Mouse (Mus musculus): ENCODE data around the gene Ghrhr.

The Ghrhr gene

GRCm38 (mm10) chr6:55353711-55354445 lies 22.2 kb upstream of the Ghrhr start:
- DNase-seq = no peak

- no peak for DNase-seq
Measured at GRCm38 (mm10) chr6:55354456-55355117, 21.5 kb upstream of the Ghrhr start.

DNA sequence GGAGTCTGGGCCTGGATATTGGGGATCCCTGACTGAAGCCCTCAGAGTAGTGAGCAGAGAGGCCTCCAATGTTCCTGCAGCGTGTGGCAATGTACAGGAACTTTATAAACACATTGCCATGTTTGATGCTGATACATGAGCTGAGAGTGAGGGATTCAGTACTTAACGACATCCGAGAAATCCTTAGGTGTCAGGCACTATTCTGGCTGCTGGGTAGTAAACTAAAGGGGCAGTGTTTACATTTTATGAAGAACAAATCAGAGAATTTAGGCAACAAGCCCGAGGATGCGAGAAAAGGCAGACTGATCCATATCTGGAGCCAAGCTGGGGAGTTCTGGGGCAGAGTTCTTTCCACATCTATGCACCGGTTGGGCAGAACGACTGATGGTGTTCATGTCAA lies 20.5 kb upstream of the Ghrhr start:
- no peak for DNase-seq

GRCm38 (mm10) chr6:55356017-55356703 lies 19.9 kb upstream of the Ghrhr start:
- DNase-seq = no peak

DNA sequence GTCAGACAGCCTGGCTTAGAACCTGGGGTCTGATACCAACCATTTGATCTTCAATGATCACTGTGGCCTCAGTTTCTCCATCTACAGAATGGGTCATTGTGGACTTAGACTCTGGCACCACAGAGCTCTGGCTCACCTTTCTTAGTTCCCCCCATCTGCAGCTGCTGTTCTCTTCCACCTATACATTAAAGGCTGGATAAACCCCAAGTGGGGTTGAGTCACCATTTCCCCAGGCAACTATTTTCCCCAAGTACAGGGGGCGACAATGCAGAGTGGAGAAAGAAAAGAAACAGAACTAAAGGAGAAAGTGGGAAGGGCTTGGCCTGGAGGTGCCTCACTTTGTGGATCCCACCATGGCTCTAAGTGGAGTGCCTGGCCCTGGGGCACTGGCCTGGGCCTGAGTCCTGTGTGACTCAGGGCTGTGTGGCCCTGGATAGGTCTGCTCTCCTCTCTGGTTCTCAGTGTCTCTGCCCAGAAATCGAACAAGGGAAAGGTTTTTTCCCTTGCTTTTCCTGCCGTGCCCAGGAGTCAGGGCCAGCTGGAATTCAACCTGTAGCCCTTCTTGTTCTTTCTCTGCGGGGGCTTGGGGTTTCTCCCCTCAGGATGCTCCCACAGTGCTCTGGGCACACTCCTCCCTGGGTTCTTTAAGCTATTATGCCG lies 19.0 kb upstream of the Ghrhr start:
- no peak for DNase-seq

DNA sequence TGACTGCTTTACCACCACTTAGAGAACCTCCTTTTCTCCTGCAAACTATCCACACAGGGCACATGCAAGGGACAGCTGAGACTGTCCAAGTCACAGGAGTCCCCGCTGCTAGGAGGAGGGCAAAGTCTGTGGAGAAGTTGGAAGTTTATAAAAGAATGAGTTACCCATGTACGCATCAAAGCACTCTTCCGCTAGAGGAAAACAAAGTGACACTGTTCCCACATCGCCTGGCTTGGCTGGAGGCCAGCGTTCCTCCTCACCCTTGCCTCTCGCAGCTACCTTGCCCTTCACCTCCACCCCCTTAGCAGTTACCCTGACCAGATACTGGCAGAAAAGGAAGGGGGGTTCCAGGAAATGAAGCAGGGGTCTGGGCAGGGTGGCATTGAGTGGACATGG lies 18.5 kb upstream of the Ghrhr start:
- no peak for DNase-seq

DNA sequence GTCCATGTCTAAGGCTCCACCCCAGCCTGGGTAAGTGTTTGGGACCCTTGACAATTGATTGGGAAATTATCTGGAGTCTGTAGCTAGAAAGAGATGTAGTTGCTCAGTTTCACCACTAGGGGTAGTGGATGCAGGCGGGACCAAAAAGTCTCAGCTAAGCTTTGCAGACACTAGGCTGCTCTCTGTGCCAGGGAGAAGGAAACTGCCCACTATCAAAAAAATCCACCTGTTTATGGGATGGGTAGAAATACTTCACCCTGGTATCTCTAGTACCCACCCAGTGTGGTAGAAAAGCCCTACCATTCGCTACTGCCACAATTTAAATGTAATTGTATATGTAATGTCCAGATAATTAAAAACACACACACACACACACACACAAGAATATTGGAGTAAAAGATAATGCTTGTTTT lies 17.4 kb upstream of the Ghrhr start:
- no peak for DNase-seq

DNA sequence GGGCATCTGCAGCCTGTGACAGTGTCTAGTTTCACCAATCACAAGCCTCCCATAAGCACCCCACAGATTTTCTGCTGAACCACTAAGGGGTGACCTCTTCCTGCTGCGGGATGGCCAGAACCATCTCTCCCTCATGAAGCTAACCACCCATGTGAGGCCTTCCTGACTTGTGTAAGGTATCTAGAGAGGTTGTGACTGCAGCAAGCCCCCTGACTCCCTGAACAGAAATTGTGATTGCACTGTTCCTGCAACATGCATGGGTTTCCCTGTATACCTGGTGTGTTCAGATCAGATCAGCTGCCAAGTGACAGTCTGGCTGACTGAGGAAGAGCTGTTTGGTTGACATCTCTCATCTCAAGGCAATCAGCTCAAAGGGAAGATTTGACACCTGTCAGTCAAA lies 13.4 kb upstream of the Ghrhr start:
- no peak for DNase-seq

DNA sequence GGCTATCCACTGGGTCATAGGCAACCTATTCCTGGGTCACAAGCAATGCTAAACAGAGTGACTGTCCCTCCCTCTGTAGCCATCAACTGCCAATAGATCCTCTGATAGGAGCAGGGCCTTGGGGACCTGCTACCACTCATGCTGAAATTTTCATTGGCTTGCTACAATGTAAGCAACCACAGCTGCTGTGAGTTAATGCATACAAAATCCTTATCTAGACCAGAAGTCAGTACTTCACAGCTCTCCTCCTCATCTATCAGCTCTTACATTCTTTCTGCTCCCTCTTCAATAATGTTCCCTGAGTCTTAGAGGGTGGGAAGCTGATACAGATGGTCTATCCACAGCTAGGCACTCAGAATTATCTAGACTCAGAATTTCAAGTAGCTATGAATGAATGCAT lies 9.0 kb upstream of the Ghrhr start:
- no peak for DNase-seq

GRCm38 (mm10) chr6:55370831-55371230 lies 5.3 kb upstream of the Ghrhr start:
- no peak for DNase-seq

DNA sequence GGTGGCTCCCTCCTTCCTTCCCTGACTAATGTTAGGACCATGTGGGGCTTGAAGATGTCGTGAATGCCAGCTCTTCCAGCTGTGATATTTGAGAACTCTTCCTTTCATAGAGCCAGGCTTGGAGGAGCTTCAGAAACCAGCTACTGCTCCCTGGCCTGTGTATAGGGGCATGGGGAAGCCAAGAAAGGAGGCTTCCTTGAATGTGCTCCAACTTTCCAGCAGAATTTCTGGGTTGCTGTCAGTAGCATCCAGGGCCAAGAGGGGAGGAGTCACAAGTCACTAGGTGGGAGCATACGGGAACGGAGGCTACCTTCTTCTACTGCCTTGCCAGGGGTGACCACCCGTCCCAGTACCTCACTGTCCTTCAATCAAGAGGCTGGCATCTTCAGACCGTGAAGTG lies 416 bp downstream of the Ghrhr start:
- no peak for DNase-seq

- no peak for DNase-seq
Measured at GRCm38 (mm10) chr6:55377461-55377860, 1.4 kb downstream of the Ghrhr start.

GRCm38 (mm10) chr6:55379641-55380335 lies 3.7 kb downstream of the Ghrhr start:
- DNase-seq = peak; percentile 72

GRCm38 (mm10) chr6:55381966-55382365 lies 5.9 kb downstream of the Ghrhr start:
- DNase-seq = no peak

DNA sequence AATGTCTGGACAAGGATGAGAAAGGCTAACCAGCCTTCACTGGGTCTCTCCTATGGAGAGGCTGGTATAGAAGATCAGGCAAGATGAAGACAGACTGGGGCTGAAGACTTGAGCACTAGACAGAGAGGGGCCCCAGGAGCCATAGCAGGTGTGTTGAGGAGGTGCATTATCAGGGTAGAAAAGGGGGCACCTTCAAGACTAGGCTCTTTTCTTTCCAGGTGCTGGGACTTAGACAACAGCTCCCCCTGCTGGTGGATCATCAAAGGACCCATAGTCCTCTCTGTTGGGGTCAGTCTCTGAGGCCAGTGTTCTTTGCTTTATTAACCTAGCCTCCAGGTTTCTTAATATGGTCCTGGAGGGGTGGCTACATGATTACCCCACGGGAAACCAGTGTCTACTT lies 7.8 kb downstream of the Ghrhr start:
- peak; percentile 47 for DNase-seq

GRCm38 (mm10) chr6:55384356-55384951 lies 8.4 kb downstream of the Ghrhr start:
- no peak for DNase-seq

DNA sequence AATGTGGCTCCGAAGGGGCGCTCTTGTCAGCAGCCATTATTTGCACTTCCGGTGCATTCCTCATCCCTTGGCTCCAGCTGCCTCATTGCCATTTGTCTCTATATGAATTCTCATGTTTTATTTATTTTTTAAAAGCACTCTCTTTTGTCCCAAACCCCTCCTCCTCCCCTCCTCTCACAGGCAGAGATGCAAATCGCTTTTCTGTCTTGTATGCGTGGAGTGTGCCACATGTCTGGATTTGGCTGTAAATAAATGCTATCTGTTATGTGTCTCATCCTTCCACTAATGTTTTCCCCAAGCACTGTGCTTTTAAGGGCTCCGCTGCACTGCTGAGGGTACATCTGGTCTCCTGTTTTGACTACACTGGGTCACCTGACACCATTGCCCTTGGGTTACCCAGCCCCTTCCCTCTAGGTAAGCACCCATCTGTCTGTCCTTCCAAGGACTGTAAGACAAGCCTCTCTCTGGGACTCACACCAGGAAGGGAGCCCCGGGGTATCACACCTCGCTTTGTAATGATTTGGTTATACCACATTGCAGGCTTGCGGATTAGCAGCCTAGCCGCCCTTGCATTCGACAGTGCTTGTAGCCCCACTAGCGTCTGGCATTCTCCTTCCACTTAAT lies 12.6 kb downstream of the Ghrhr start:
- DNase-seq = no peak

DNA sequence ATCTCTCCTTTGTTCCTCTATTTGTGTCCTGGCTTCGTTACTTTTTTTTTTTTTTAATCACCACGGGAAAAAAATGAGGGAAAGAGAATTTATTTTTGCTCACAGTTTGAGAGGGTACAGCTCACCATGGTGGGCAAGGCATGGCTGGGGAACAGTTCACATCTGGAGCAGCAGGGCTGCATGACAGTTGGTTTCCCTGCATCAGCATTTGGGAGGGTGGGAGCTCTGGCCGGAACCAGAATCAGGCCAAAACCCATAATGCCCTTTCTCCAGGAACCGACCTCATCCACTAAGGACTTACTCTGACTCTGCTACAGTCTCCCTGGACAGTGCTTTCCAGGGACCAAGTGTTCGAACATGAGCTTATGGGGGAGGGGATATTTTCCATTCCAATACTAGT lies 13.2 kb downstream of the Ghrhr start:
- DNase-seq = no peak

DNA sequence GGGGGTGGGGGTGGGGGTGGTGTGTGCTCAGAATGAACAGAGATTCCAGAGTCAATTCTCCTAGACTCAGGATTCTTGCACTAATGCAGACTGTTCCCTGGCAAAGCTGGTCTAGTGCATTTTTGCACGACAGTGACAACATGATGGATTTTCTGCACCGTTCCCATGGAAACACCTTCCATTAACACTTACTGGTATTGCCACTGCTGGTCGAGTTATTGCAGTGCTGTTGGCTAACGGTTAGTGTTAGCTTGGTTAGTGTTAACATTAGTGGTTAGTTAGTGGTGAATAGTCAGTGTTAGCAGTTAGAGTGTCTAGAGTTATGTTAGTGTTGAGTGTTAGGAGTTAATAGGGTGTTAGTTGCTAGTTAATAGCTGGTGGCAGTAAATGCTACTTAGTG lies 15.7 kb downstream of the Ghrhr start:
- no peak for DNase-seq

GRCm38 (mm10) chr6:55392453-55392852 lies 16.4 kb downstream of the Ghrhr start:
- DNase-seq = peak; percentile 88

- DNase-seq = peak; percentile 52
Measured at GRCm38 (mm10) chr6:55394854-55395253, 18.8 kb downstream of the Ghrhr start.

- DNase-seq = no peak
Measured at GRCm38 (mm10) chr6:55396176-55396575, 20.1 kb downstream of the Ghrhr start.

Data from right cerebral cortex, postnatal 4 days (tissue).